In genomic region chr8:9020180-9020579, GRCm38 (mm10) we compare ENCODE assay signal across 17 mouse cellular contexts.
A peak's percentile ranks its signal among the peaks of the same experiment; 100 is the strongest.
DNase-seq lines count a peak whose midpoint lies in the region; ATAC-seq lines count a peak whose summit lies in the region.
"Had no signal": no experiment of that assay in that cellular context is flagged by ENCODE, and none has a peak within 500 bp of the region (broad histone marks: within the 10 kb centered on the region; RNA-seq: fewer than 3 reads in every experiment).

No protein-coding gene starts in this region.

- DNase-seq in cerebellum, postnatal 10 days: peak; percentile 29 to 38
- peak; percentile 55 for DNase-seq in 3T3-L1 (ENCODE audit: low read depth, low spot score)
- peak; percentile 47 for DNase-seq in Muller cell, postnatal 12 days (ENCODE audit: inconsistent ontology term)
- no peak for DNase-seq in kidney, adult 11 months
- DNase-seq in layer of hippocampus, postnatal 14 days (ENCODE audit: low spot score in 2 of 2): no peak
- DNase-seq: cerebellum, adult 2 months; forebrain, postnatal 0 days; gastrocnemius, postnatal 14 days; kidney, adult 2 months; kidney, postnatal 10 days; layer of hippocampus, postnatal 36 days; liver, postnatal 0 days; thymus, postnatal 25 days had no signal

- ATAC-seq in cerebellum, adult (ENCODE audit: insufficient number of reproducible peaks, low FRiP score, low TSS enrichment): no peak
- peak; percentile 50 for ATAC-seq in common myeloid progenitor, adult 5-6 weeks (replicated peaks; ENCODE audit: low read depth, poor library complexity, severe bottlenecking)
- ATAC-seq: forebrain, postnatal 0 days; inflammation-experienced regulatory T-cells, adult 6 months; liver, postnatal 0 days; lung, postnatal 0 days had no signal

Comparison
In these comparisons a context has a peak if more than half of its experiments do, and no peak if none do; other contexts are left out.
1. DNase-seq: peak in cerebellum, postnatal 10 days (2 of 2), 3T3-L1 (single experiment) and Muller cell, postnatal 12 days (single experiment); none in kidney, adult 11 months (single experiment) and layer of hippocampus, postnatal 14 days (0 of 2).